Mouse (Mus musculus) ES-Bruce4 (cell line): Measurements from ENCODE around the gene Slc2a13.

Experiments
- CTCF ChIP-seq: IDR thresholded peaks from one replicate; pipeline ENCODE4 v1.8.1; 2011; ENCODE audit warnings: low read depth, low read length
- POLR2A ChIP-seq: IDR thresholded peaks from one replicate; pipeline ENCODE4 v1.8.1; 2011; ENCODE audit warnings: low read length; ENCODE audit not compliant: insufficient read depth

GRCm38 (mm10) chr15:91502235-91502634 is 70.8 kb downstream of the Slc2a13 start:
- TF ChIP-seq CTCF = no peak
- no peak for TF ChIP-seq POLR2A
